Mouse (Mus musculus) myocyte (in vitro differentiated cells): ENCODE measurements around the gene 1600014C23Rik. TPM values are rescaled to one million over a fixed set of nuclear protein-coding genes. Genes with fewer than 3 reads are reported as not detected.

Experiments
- H3K27me3 ChIP-seq: one replicate; pipeline ENCODE4 v1.6.1; 2011; ENCODE audit not compliant: control insufficient read depth, insufficient read depth, insufficient read length
- H3K36me3 ChIP-seq: one replicate; pipeline ENCODE4 v1.6.1; 2011; ENCODE audit not compliant: control insufficient read depth, insufficient read depth
- H3K4me2 ChIP-seq: one replicate; pipeline ENCODE4 v1.6.1; 2011; ENCODE audit warnings: low read depth, control low read depth
- H3K4me3 ChIP-seq: one replicate; pipeline ENCODE4 v1.5.1; 2011; ENCODE audit warnings: mild to moderate bottlenecking, control low read depth, moderate library complexity
- H3K79me2 ChIP-seq: one replicate; pipeline ENCODE4 v1.6.1; 2011; ENCODE audit not compliant: control insufficient read depth, insufficient read depth
- H3ac ChIP-seq: one replicate; pipeline ENCODE4 v1.6.1; 2011; ENCODE audit not compliant: control insufficient read depth, insufficient read length
- CEBPB ChIP-seq: IDR thresholded peaks from 2 replicates; pipeline ENCODE4 v1.6.1; 2011; ENCODE audit warnings: mild to moderate bottlenecking, moderate library complexity; ENCODE audit not compliant: poor library complexity, insufficient read depth, severe bottlenecking
- E2F4 ChIP-seq: IDR thresholded peaks from one replicate; pipeline ENCODE4 v1.6.1; 2011; ENCODE audit warnings: mild to moderate bottlenecking, control low read depth, moderate library complexity; ENCODE audit not compliant: insufficient read depth
- MAX ChIP-seq: IDR thresholded peaks from one replicate; pipeline ENCODE4 v1.6.1; 2011; ENCODE audit warnings: low read depth, mild to moderate bottlenecking, control low read depth
- MYOD1 ChIP-seq, 3 experiments: IDR thresholded peaks; one replicate each; pipeline ENCODE4 v1.6.1; 2011; ENCODE audit warnings: control low read depth in 2 of 3, low read depth in 2 of 3, mild to moderate bottlenecking in 2 of 3, moderate library complexity in 1 of 3; ENCODE audit not compliant: insufficient read length in 2 of 3, control insufficient read depth in 1 of 3
- MYOG ChIP-seq, 3 experiments: IDR thresholded peaks; one replicate each; pipeline ENCODE4 v1.6.1; 2011; ENCODE audit warnings: control low read depth in 2 of 3, low read depth in 2 of 3, mild to moderate bottlenecking in 2 of 3; ENCODE audit not compliant: insufficient read length in 2 of 3, control insufficient read depth in 1 of 3, insufficient read depth in 1 of 3
- POLR2A ChIP-seq: IDR thresholded peaks from one replicate; pipeline ENCODE4 v1.6.1; 2011; ENCODE audit warnings: low read depth, mild to moderate bottlenecking, control low read depth, moderate library complexity; ENCODE audit not compliant: insufficient read length
- POLR2AphosphoS2 ChIP-seq: IDR thresholded peaks from one replicate; pipeline ENCODE4 v1.6.1; 2011; ENCODE audit warnings: low read depth, control low read depth; ENCODE audit not compliant: insufficient read length
- REST ChIP-seq: IDR thresholded peaks from one replicate; pipeline ENCODE4 v1.6.1; 2011; ENCODE audit warnings: mild to moderate bottlenecking, control low read depth, moderate library complexity; ENCODE audit not compliant: insufficient read depth, insufficient read length
- SRF ChIP-seq: IDR thresholded peaks from one replicate; pipeline ENCODE4 v1.6.1; 2011; ENCODE audit warnings: low read depth; ENCODE audit not compliant: control insufficient read depth, insufficient read length
- TCF12 ChIP-seq: IDR thresholded peaks from one replicate; pipeline ENCODE4 v1.6.1; 2011; ENCODE audit warnings: mild to moderate bottlenecking, control low read depth; ENCODE audit not compliant: poor library complexity, insufficient read depth, severe bottlenecking
- TCF3 ChIP-seq: IDR thresholded peaks from one replicate; pipeline ENCODE4 v1.6.1; 2011; ENCODE audit warnings: low read depth, control low read depth; ENCODE audit not compliant: insufficient read length
- USF1 ChIP-seq: IDR thresholded peaks from one replicate; pipeline ENCODE4 v1.6.1; 2011; ENCODE audit warnings: low read depth, mild to moderate bottlenecking, control low read depth, moderate library complexity
- polyA plus RNA-seq: library from polyadenylated mRNA; unstranded; fragments of >200 nt; fragmentation: generic; extraction: Trizol; gene quantifications from one replicate; pipeline ENCODE4 v1.2.1, GENCODE M21; 2012; ENCODE audit warnings: missing spikeins

1600014C23Rik gene
- polyA plus RNA-seq, 1 experiment: 0.17 TPM

GRCm38 (mm10) chr17:45711525-45711924 is 22.1 kb downstream of the 1600014C23Rik start:
- no peaks in the 10 kb centered on the region for H3K79me2 ChIP-seq
- H3ac ChIP-seq: no peak overlapping the region
- no peak overlapping the region for H3K4me2 ChIP-seq
- H3K36me3 ChIP-seq: no peaks in the 10 kb centered on the region
- no peak overlapping the region for H3K4me3 ChIP-seq
- TF ChIP-seq MYOG (IDR thresholded peaks at IDR 0.05; ENCODE audit: control insufficient read depth in 1 of 3, insufficient read depth in 1 of 3, insufficient read length in 2 of 3, low read depth in 2 of 3): no peak
- TF ChIP-seq POLR2AphosphoS2: no peak
- TF ChIP-seq SRF: no peak
- no peak for TF ChIP-seq POLR2A
- no peak for TF ChIP-seq USF1
- no peak for TF ChIP-seq MAX
- no peaks in the 10 kb centered on the region for H3K27me3 ChIP-seq

GRCm38 (mm10) chr17:45710407-45710806 is 23.2 kb downstream of the 1600014C23Rik start:
- H3K4me3 ChIP-seq: no peak overlapping the region
- TF ChIP-seq TCF12 (no peak), E2F4 (no peak), CEBPB (no peak)
- H3ac ChIP-seq: no peak overlapping the region
- H3K36me3 ChIP-seq: no peaks in the 10 kb centered on the region
- no peak overlapping the region for H3K4me2 ChIP-seq
- H3K27me3 ChIP-seq: no peaks in the 10 kb centered on the region
- H3K79me2 ChIP-seq: no peaks in the 10 kb centered on the region

- Histone ChIP-seq H3K4me3 (no peak overlapping the region), H3ac (no peak overlapping the region), H3K79me2 (no peaks in the 10 kb centered on the region), H3K27me3 (no peaks in the 10 kb centered on the region), H3K36me3 (no peaks in the 10 kb centered on the region), H3K4me2 (no peak overlapping the region)
- TF ChIP-seq POLR2A (no peak), E2F4 (no peak), MYOD1 (IDR thresholded peaks at IDR 0.05; ENCODE audit: control insufficient read depth in 1 of 3, insufficient read length in 2 of 3, low read depth in 2 of 3) (peak in 1 of 3 experiments; percentile 7), MYOG (IDR thresholded peaks at IDR 0.05; ENCODE audit: control insufficient read depth in 1 of 3, insufficient read depth in 1 of 3, insufficient read length in 2 of 3, low read depth in 2 of 3) (peak in 1 of 3 experiments; percentile 36)
Measured at GRCm38 (mm10) chr17:45709829-45710228, 23.8 kb downstream of the 1600014C23Rik start.

- Histone ChIP-seq H3K4me2 (no peak overlapping the region), H3ac (no peak overlapping the region), H3K79me2 (no peaks in the 10 kb centered on the region), H3K36me3 (no peaks in the 10 kb centered on the region), H3K4me3 (no peak overlapping the region), H3K27me3 (no peaks in the 10 kb centered on the region)
- TF ChIP-seq CEBPB (no peak), USF1 (no peak), E2F4 (no peak), MYOD1 (IDR thresholded peaks at IDR 0.05; ENCODE audit: control insufficient read depth in 1 of 3, insufficient read length in 2 of 3, low read depth in 2 of 3) (no peak)
Measured at GRCm38 (mm10) chr17:45708179-45708578, 25.5 kb downstream of the 1600014C23Rik start.

- Histone ChIP-seq H3K79me2 (no peaks in the 10 kb centered on the region), H3K4me3 (no peak overlapping the region), H3ac (no peak overlapping the region), H3K27me3 (no peaks in the 10 kb centered on the region), H3K4me2 (no peak overlapping the region), H3K36me3 (no peaks in the 10 kb centered on the region)
- TF ChIP-seq REST (no peak), POLR2AphosphoS2 (no peak), E2F4 (no peak), TCF3 (no peak), USF1 (no peak), SRF (no peak), MAX (no peak), TCF12 (no peak), POLR2A (no peak), CEBPB (no peak), MYOG (IDR thresholded peaks at IDR 0.05; ENCODE audit: control insufficient read depth in 1 of 3, insufficient read depth in 1 of 3, insufficient read length in 2 of 3, low read depth in 2 of 3) (no peak), MYOD1 (IDR thresholded peaks at IDR 0.05; ENCODE audit: control insufficient read depth in 1 of 3, insufficient read length in 2 of 3, low read depth in 2 of 3) (no peak)
Measured at GRCm38 (mm10) chr17:45707376-45707775, 26.3 kb downstream of the 1600014C23Rik start.

- H3K27me3 ChIP-seq: peaks cover 2% of the 10 kb centered on the region
- H3K36me3 ChIP-seq: no peaks in the 10 kb centered on the region
- TF ChIP-seq USF1: no peak
- TF ChIP-seq REST: no peak
- TF ChIP-seq SRF: no peak
- TF ChIP-seq POLR2AphosphoS2: no peak
- no peak for TF ChIP-seq MYOG (IDR thresholded peaks at IDR 0.05; ENCODE audit: control insufficient read depth in 1 of 3, insufficient read depth in 1 of 3, insufficient read length in 2 of 3, low read depth in 2 of 3)
- no peak for TF ChIP-seq CEBPB
- no peak for TF ChIP-seq MYOD1 (IDR thresholded peaks at IDR 0.05; ENCODE audit: control insufficient read depth in 1 of 3, insufficient read length in 2 of 3, low read depth in 2 of 3)
- no peak for TF ChIP-seq TCF3
- no peak for TF ChIP-seq TCF12
- TF ChIP-seq E2F4: no peak
- no peak for TF ChIP-seq POLR2A
- no peak for TF ChIP-seq MAX
- H3ac ChIP-seq: no peak overlapping the region
- no peaks in the 10 kb centered on the region for H3K79me2 ChIP-seq
- no peak overlapping the region for H3K4me2 ChIP-seq
- H3K4me3 ChIP-seq: no peak overlapping the region
Measured at GRCm38 (mm10) chr17:45706796-45707195, 26.8 kb downstream of the 1600014C23Rik start.
